Mouse (Mus musculus) liver, postnatal 0 days (tissue): ENCODE results near the gene Laptm5.

ENCODE experiments used
- CTCF ChIP-seq: sonication (generic); IDR thresholded peaks from 2 replicates; pipeline ENCODE4 v1.5.1; 2016; ENCODE audit warnings: antibody characterized with exemption, low read depth
- EP300 ChIP-seq: IDR thresholded peaks from 2 replicates; pipeline ENCODE4 v1.6.1; 2016; ENCODE audit warnings: antibody characterized with exemption, low read depth, mild to moderate bottlenecking

DNA sequence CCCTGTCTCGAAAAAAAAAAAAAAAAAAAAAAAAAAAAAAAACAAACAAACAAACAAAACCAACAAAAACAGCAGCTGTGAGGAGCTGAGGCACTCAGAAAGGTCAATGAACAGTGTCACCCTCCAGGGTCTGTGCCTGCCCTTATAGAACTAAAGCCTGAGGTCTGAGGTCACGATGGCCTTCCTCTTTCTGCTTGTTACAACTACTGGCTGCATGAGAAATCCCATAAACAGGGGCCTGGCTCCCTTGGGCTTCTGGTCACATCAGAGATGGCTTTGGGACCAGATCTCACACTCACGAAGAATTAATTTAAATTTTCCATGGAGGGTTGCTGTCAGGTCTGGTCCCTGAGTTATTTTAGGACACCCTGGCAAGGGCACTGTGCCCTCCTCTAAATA lies 13.5 kb upstream of the Laptm5 start:
- TF ChIP-seq CTCF, result no peak
- no peak for TF ChIP-seq EP300
